12 mouse cellular contexts compared by ENCODE assay signal in genomic region chr6:86989576-86989975, GRCm38 (mm10). TPM values are rescaled to one million over a fixed set of nuclear protein-coding genes. Genes with fewer than 3 reads are reported as not detected.
DNase-seq lines count a peak whose midpoint lies in the region; ATAC-seq lines count a peak whose summit lies in the region.
"Had no signal": no experiment of that assay in that cellular context is flagged by ENCODE, and none has a peak within 500 bp of the region (broad histone marks: within the 10 kb centered on the region; RNA-seq: fewer than 3 reads in every experiment).

No protein-coding gene starts in this region.

- H3K36me3 ChIP-seq in midbrain, embryonic 11.5 days (ENCODE audit: control insufficient read depth, insufficient read depth, low read length) = no peaks in the 10 kb centered on the region
- peaks cover 32% of the 10 kb centered on the region for H3K36me3 ChIP-seq in midbrain, embryonic 13.5 days
- peaks cover 18% of the 10 kb centered on the region for H3K36me3 ChIP-seq in heart, embryonic 14.5 days (ENCODE audit: control insufficient read depth, insufficient read depth, low read length)
- H3K36me3 ChIP-seq: liver, embryonic 12.5 days had no signal

- no peaks in the 10 kb centered on the region for H3K4me1 ChIP-seq in midbrain, embryonic 11.5 days (ENCODE audit: control insufficient read depth, insufficient read depth, low read length)
- no peaks in the 10 kb centered on the region for H3K4me1 ChIP-seq in midbrain, embryonic 13.5 days (replicated peaks)
- H3K4me1 ChIP-seq in heart, embryonic 14.5 days (ENCODE audit: control insufficient read depth in 2 of 2, insufficient read depth in 2 of 2, low read length in 2 of 2) = peaks cover 20 to 60% of the 10 kb centered on the region in 2 experiments
- H3K4me1 ChIP-seq: midbrain, embryonic 15.5 days had no signal

- H3K9me3 ChIP-seq in midbrain, embryonic 11.5 days (ENCODE audit: control insufficient read depth, low read length) = no peaks in the 10 kb centered on the region
- no peaks in the 10 kb centered on the region for H3K9me3 ChIP-seq in midbrain, embryonic 13.5 days
- no peaks in the 10 kb centered on the region for H3K9me3 ChIP-seq in heart, embryonic 14.5 days (ENCODE audit: control insufficient read depth, low read length)
- H3K9me3 ChIP-seq: liver, embryonic 12.5 days; midbrain, embryonic 15.5 days had no signal

- H3K4me3 ChIP-seq in midbrain, embryonic 11.5 days (ENCODE audit: low read depth, low read length) = no peak overlapping the region
- no peak overlapping the region for H3K4me3 ChIP-seq in midbrain, embryonic 13.5 days (replicated peaks)
- no peak overlapping the region for H3K4me3 ChIP-seq in heart, embryonic 14.5 days (ENCODE audit: control insufficient read depth in 1 of 2, insufficient read depth in 1 of 2, low read depth in 1 of 2, low read length in 2 of 2)
- H3K4me3 ChIP-seq: liver, embryonic 12.5 days; midbrain, embryonic 15.5 days had no signal

- H3K27ac ChIP-seq in midbrain, embryonic 11.5 days (ENCODE audit: low read depth, low read length) = no peak overlapping the region
- no peak overlapping the region for H3K27ac ChIP-seq in midbrain, embryonic 13.5 days
- H3K27ac ChIP-seq in heart, embryonic 14.5 days (replicated peaks in 1 of 2; ENCODE audit: control insufficient read depth in 1 of 2, insufficient read depth in 1 of 2, low read depth in 2 of 2, low read length in 2 of 2) = peak overlapping the region; percentile 75 to 85
- H3K27ac ChIP-seq: liver, embryonic 12.5 days; midbrain, embryonic 15.5 days had no signal

- no peak overlapping the region for H3K4me2 ChIP-seq in midbrain, embryonic 11.5 days
- H3K4me2 ChIP-seq in midbrain, embryonic 13.5 days (replicated peaks) = no peak overlapping the region
- H3K4me2 ChIP-seq in heart, embryonic 14.5 days (ENCODE audit: low read length) = peak overlapping the region; percentile 23; the same call in 1 of the 2 replicates
- H3K4me2 ChIP-seq: liver, embryonic 12.5 days; midbrain, embryonic 15.5 days had no signal

- H3K27me3 ChIP-seq in midbrain, embryonic 11.5 days (ENCODE audit: control insufficient read depth, insufficient read depth, low read length) = no peaks in the 10 kb centered on the region
- H3K27me3 ChIP-seq in midbrain, embryonic 13.5 days = no peaks in the 10 kb centered on the region
- H3K27me3 ChIP-seq in heart, embryonic 14.5 days (ENCODE audit: control insufficient read depth, insufficient read depth, low read length) = no peaks in the 10 kb centered on the region
- H3K27me3 ChIP-seq: liver, embryonic 12.5 days; midbrain, embryonic 15.5 days had no signal

- 92% methylated on average over 6 of the region's 6 CpGs for WGBS in midbrain, embryonic 11.5 days
- 94% methylated on average over 6 of the region's 6 CpGs for WGBS in midbrain, embryonic 13.5 days
- 37% methylated on average over 6 of the region's 6 CpGs for WGBS in heart, embryonic 14.5 days

- ATAC-seq in midbrain, embryonic 11.5 days (ENCODE audit: low FRiP score) = no peak
- ATAC-seq in midbrain, embryonic 13.5 days = no peak
- peak; percentile 79 for ATAC-seq in heart, embryonic 14.5 days (ENCODE audit: insufficient number of reproducible peaks, insufficient read depth, low FRiP score, low read depth)
- ATAC-seq: intestine, postnatal 0 days; liver, embryonic 12.5 days; midbrain, embryonic 15.5 days had no signal

- H3K9ac ChIP-seq in midbrain, embryonic 11.5 days (ENCODE audit: low read length) = no peak overlapping the region
- no peak overlapping the region for H3K9ac ChIP-seq in midbrain, embryonic 13.5 days (replicated peaks)
- H3K9ac ChIP-seq in heart, embryonic 14.5 days (ENCODE audit: low read length) = peak overlapping the region; percentile 34; the same call in 1 of the 2 replicates
- H3K9ac ChIP-seq: liver, embryonic 12.5 days; midbrain, embryonic 15.5 days had no signal

- DNase-seq in midbrain, embryonic 11.5 days (ENCODE audit: low spot score, missing footprints) = peak; percentile 53
- peak; percentile 73 to 75 for DNase-seq in adrenal gland, postnatal 36 days
- DNase-seq in kidney, postnatal 36 days = peak; percentile 60 to 63
- DNase-seq in left cerebral cortex, postnatal 36 days (ENCODE audit: low spot score in 2 of 2) = no peak
- no peak for DNase-seq in urinary bladder, postnatal 25 days (ENCODE audit: low spot score)
- DNase-seq: cerebellum, postnatal 25 days; lung, postnatal 14 days had no signal

- intact Hi-C loops in left cerebral cortex, postnatal 36 days (cut with DNase I) = no loop called here

RNA-seq across cellular contexts. Expression of gene Nfu1, which starts 19.5 kb away (rescaled TPM):
- polyA plus RNA-seq in midbrain, embryonic 11.5 days (2014; fragmentation: Nextera tagmentation; extraction: Ambion mirVana) = 89.9 and 91.8 TPM in 2 replicates
- polyA plus RNA-seq in midbrain, embryonic 13.5 days (2015; fragmentation: Nextera tagmentation; extraction: Ambion mirVana) = 113 and 125 TPM in 2 replicates
- 10 to 100 TPM; 71.5 to 80.4 TPM for total RNA-seq in adrenal gland, postnatal 36 days (2021)
- polyA plus RNA-seq in heart, embryonic 14.5 days (2014; fragmentation: Nextera tagmentation; extraction: Ambion mirVana) = 104 and 108 TPM in 2 replicates
- total RNA-seq in left cerebral cortex, postnatal 36 days (2021) = 10 to 100 TPM; 57.6 to 57.9 TPM

RNA-seq across cellular contexts. Expression of gene Gfpt1, which starts 53.1 kb away (rescaled TPM):
- 14.1 and 14.2 TPM in 2 replicates for polyA plus RNA-seq in midbrain, embryonic 11.5 days (2014; fragmentation: Nextera tagmentation; extraction: Ambion mirVana)
- polyA plus RNA-seq in midbrain, embryonic 13.5 days (2015; fragmentation: Nextera tagmentation; extraction: Ambion mirVana) = 20.1 and 20.5 TPM in 2 replicates
- total RNA-seq in adrenal gland, postnatal 36 days (2021) = 10 to 100 TPM; 50.3 to 57.9 TPM
- 12.3 and 13.4 TPM in 2 replicates for polyA plus RNA-seq in heart, embryonic 14.5 days (2014; fragmentation: Nextera tagmentation; extraction: Ambion mirVana)
- total RNA-seq in left cerebral cortex, postnatal 36 days (2021) = 10 to 100 TPM; 48.1 to 52.9 TPM

Comparison
In these comparisons a context has a peak if more than half of its experiments do, and no peak if none do; other contexts are left out.
1. DNase-seq: peak in midbrain, embryonic 11.5 days (single experiment), adrenal gland, postnatal 36 days (2 of 2) and kidney, postnatal 36 days (2 of 2); none in left cerebral cortex, postnatal 36 days (0 of 2) and urinary bladder, postnatal 25 days (single experiment).
2. H3K27ac ChIP-seq: peak in heart, embryonic 14.5 days (2 of 2); none in midbrain, embryonic 11.5 days (single experiment) and midbrain, embryonic 13.5 days (single experiment).